Mouse (Mus musculus) liver, adult (tissue): ENCODE measurements at regions not wholly inside any gene's neighbourhood (a gene's known extent, or its start where the extent isn't known, plus 50 kb on each side); places are given as distances from the start of the nearest gene placed in this dataset.
A peak's percentile ranks its signal among the peaks of the same experiment; 100 is the strongest.

Source experiments
- GATA4 ChIP-seq: IDR thresholded peaks from 2 replicates; pipeline ENCODE4 v1.6.1; 2014; ENCODE audit warnings: mild to moderate bottlenecking, low read length; ENCODE audit not compliant: insufficient replicate concordance

DNA sequence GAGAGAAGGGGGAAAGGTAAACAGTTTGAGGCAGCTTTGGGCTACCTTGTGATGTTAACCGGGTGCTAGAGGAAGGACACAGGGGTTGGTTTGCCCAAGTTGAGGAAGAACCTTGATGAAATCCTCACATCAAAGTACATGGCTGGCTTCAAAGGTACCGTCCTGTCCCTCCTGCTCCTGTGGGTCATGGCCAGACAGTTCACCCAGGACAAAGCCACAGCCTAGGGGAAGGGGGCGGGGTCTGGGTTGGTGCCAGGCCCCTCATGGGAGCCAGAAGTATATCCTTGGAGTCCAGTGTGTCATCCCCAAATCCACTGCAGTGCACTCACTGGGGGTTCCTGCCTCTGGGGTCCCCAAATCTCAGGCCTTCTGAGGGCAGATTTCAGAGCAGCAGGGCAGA lies 339.0 kb upstream of the Tbx3 start:
- no peak for TF ChIP-seq GATA4

DNA sequence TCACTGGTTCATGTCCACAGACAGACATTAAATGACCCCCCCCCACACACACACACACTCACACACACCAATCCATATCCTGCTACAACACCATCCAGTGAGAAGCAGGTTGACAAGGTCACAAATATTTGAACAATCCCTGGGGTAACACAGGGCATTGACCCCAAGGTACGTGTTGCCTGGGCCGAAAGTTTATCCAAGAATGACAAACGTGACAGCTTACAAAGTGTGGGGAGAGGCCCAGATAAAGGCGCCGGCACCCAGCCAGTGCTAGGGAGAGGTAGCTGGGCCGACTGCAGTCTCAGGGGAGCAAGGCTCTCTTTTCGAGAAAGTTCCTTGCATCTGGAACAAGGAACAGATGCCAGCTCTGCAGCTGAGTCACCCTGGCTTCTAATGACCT lies 337.8 kb upstream of the Tbx3 start:
- peak; percentile 56; the same call in 1 of the 2 replicates for TF ChIP-seq GATA4

DNA sequence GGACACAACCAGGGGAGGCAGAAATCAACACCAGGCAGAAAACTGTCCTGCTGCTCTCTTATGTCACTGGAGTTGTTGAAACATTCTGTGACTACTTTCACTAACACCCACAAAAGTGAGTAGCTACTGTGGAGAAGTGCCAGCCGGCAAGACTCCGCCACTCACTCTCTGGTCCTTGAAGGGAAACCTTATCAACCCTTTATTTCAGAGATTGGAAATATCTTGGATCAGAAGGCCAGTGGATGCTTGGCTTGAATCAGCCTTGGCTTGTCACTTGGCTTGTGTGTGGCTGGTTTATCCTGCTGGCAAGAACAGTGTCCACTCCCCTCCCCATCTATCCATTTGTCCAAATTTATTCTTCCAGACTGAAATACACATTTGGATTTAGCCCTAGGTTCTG lies 335.3 kb upstream of the Tbx3 start:
- no peak for TF ChIP-seq GATA4

DNA sequence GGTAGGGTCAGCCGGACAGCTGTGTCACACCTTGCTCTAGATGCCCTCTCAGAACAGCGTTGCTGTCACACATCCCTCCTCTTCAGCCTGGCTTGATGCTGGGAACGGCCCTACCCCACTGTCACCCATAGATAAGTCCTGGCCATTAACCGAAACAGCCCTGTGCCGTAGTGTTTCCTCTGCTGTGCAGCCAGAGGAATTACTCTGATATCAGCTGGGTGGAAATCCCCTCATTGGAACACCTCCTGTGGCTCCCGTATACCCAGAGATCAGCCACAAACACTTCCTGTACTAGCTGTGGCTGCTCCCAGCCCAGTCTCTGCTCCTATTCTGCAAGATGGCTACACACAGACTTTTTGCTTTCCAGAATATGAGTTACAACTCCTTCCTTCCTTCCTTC lies 334.5 kb upstream of the Tbx3 start:
- no peak for TF ChIP-seq GATA4

DNA sequence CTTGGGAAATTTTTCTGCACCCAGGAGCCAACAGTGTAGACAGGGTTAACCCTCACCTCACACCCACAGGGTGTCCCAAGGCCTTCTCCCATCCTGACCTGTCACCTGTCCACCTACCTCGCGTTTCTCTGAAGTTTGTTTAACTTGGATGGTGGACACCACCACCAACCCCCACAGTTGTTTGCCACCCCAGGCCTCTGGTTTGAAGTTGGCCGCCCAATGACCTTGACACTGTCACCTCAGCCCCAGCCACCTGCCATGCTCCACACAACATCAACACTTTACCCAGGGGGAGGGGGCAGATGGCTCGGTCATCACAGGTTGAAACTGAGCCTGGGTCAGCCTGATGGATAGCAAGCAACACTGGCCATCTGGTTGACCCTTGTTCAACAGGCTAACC lies 332.7 kb upstream of the Tbx3 start:
- no peak for TF ChIP-seq GATA4

DNA sequence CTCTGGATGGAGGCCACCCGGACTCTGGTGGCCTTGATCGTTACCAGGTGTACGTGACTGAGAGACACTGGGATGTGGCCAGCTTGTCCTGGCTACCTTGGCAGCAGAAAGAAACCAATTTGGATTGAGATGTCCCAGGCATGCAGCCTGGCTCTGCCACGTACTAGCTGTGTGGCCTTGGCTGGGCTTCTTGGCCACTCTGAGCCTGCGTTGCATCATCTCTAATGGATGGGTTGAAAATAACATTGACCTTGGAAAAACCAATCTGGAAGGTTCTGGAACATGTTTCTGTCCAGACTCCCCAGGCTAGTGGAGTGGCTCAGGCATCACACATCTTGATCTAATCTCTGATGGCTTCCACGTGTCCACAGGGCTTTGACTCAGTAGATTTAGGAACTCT lies 331.8 kb upstream of the Tbx3 start:
- no peak for TF ChIP-seq GATA4

DNA sequence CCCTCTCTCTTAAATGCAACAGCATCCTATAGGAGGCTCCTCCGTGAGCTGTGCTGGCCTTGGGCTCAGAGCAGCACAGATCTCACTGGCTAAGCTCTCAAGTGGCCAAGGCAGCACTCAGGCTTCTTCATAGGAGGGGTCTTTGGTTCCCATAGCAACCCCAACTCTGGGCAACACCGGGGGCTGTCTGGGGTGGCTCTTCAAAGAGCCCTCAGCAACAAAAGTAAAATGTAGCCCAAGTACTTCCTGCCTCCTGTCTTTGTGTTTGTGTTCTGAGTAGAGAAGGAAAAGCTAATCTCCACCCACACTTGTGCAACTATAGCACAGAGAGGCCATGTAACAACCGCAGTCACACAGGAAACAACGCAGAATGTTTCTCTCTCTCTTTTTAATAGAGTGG lies 322.2 kb upstream of the Tbx3 start:
- TF ChIP-seq GATA4, result no peak

DNA sequence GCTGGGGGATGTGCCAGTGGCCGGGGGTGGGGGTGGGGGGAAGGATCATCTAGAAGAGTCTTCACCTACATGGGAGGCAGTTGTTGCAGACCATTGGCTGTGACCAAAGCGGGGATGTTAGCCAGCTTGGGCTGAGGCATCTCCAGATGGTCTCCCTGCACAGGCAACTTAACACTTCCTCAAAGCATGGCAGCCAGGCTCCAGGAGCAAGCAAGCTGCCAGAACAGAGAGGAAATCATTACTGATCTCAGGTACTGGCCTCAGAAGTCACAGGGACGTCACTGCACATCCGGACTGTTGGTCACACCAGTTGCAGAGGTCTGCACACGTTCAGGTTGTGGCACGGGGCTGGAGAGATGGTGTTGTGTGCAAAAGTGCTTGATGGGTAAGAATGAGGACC lies 321.1 kb upstream of the Tbx3 start:
- TF ChIP-seq GATA4, result no peak

DNA sequence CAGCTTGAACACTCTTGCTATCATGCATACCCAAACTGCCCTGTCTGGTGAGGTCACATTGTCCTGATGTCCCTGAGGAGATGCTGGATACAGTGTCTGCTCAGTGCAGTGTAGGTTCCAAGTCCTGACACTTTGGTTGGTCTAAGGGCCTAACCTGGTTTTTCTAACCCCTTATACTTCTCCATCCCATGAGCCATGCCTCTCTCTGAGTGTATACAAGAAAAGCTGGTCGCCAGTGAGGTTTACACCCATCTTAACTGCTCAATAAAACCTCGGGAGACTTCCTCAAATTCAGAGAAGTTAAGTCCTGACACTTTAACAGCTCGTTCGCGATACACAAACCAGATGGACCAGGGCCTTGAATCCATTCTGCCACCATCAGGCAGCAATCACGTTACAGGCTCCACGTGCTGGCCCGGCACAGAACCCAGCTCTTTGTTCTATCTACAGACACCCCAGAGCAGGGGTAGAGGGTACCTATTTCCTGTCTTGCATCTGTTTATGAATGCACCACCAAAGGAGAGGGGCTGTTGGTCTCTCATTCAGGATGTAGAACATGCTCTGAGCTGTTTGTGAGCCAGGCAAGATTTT lies 320.0 kb upstream of the Tbx3 start:
- no peak for TF ChIP-seq GATA4

DNA sequence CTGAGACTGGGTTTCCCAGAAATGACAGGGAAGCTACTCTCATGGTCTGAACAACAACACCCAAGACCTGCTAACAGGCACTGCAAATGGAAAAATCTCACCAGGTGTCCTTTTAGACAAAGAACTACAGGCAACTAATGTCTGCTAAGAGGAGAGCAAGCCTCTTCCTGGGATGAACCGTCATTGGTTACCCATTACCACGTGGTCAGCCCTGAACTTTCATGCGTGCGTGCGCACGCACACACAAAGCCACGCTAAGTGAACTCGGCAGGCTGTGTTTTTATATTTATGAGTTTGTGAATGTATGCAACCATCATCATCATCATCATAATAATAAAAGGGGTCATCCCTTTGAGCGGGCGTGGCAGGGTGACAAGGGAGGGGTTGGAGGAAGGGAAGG lies 315.0 kb upstream of the Tbx3 start:
- no peak for TF ChIP-seq GATA4

DNA sequence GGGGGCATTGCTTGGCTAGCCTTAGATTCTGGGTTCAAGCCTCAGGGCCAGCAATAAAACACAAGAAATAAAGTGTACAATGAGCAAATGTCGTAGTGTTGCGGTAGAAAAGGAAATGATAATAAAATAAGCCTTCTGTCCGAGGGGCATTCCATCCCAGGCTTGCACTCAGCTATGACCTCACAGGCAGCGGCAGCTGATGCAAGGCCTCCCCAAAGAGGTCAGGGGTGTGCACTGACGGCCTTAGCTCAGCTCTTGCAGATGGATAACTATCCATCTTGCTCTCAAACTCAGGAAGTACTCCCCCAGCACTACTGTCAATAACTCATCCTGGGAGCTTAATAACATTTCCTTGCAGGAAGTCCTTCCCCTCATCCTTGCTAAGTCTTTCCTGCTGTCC lies 314.4 kb upstream of the Tbx3 start:
- TF ChIP-seq GATA4, result no peak

DNA sequence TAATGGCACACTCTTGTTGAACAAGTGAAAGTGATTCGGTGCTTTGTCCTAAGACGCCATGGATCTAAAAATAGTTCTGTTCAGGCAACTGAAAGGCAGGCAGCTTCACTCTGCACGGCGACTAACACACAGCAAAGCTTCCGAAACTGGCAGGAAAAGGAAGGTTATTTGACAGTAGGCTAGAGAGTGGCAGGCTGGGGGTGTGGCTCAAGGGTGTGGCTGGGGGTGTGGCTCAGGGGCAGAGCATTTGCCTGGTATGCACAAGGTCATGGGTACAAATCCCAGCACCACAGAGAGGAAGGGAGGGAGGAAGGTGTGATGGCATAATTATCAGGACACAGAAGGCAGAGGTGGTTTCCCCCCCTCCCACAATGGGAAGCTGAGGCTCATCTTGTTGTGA lies 310.8 kb upstream of the Tbx3 start:
- no peak for TF ChIP-seq GATA4

DNA sequence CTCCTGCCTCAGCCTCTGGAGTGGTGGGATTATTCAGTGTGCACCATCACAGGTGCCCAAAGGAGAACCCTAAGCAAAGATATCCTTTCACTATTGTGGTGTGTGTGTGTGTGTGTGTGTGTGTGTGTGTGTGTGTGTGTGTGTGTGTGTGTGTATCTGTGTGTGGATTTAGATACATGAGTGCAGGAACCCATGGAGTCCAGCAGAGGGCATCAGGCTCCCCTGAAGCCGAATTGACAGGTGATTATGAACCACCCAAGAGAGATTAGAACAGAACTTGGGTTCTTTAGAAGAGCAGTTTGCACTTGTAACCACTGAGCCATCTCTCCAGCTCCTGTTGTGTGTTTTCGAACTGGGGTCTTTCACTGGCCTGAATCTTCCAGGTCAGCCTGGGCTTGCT lies 310.1 kb upstream of the Tbx3 start:
- no peak for TF ChIP-seq GATA4

DNA sequence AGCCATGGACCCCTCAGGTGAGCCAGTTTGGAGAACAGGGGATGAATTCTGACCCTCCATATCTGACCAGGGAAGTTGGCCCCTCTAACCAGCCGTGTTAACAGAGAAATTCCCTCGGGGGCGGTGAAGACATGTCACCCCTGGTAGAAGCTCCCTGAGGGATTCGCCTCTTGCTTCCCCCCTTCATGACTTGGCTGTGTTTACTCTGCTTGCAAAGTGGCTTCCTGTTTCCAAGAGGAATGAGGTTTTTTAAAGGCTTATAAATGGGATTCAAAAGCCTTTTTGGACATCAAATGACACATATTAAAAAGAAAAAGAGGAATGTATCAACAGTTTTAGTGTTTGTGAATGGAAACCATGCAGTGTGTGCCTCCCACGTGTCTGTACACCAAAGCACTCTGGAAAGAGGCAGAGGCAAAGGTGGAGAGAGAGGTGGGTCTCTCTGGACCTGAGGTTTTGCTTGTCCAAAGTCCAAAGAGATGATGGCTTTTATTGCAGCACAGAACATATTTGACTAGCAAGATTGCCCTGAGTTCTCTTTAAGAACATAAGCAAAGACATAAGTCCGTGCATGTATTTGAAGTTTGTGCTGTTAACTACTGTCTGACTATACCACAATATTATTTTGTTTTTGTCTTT lies 308.9 kb upstream of the Tbx3 start:
- TF ChIP-seq GATA4, result no peak

DNA sequence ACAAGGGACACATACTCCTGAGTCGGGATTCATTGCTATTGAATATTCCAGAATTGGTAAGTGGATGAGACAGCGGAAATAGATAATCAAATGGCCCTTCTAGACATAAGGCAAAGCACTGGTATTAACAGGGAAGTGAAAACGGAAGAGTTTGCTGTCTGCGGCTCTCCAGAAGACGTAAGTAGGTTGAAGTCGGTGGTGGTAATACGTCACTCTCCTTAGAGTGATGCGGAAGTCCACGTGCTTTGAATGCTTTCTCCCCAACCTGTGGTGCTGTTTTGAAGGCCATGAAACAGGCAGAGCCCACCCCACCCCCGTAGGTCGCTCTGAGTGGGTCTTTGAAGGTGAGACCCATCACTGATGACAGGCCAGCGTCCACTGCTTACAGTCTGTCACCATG lies 308.0 kb upstream of the Tbx3 start:
- no peak for TF ChIP-seq GATA4

DNA sequence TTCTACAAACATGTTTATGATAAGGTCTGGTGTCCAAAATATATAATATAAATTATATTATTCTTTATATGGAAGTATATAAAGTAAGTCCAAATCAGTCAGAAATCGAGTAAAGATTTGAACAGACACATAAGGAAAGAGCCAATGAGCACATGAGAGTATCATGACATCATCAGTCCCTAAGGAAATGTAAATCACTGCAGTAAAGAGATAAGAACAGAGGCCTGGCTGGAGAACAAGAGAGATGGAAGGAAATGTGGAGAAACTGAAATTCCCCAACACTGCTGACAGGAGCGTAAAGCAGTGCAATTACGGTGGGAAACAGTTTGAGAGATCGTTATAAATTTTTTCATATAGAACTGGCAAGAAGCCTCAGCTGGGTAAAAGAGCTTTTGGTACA lies 306.2 kb upstream of the Tbx3 start:
- TF ChIP-seq GATA4, result no peak

DNA sequence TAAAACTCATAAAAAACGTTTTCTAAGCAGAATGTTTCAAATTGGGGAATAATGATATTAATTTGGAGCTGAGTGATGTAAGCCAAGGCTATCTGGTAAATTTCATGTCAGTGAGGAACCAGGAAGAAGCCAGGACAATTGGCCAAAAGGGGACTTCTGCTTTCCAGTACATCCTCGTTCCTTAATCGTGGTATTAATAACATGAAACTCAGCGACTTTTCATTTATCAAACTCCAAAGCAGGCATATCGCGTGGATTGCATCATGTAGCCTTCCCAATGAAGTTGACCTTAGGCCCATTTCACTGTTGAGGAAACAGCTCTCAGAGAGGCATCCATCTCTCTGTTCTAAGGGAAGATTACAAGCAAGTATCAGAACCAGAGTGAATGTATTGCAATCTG lies 305.3 kb upstream of the Tbx3 start:
- no peak for TF ChIP-seq GATA4
